ENCODE assay signal across 19 mouse cellular contexts in genomic region chr14:71329862-71330630, GRCm38 (mm10).
A peak's percentile ranks its signal among the peaks of the same experiment; 100 is the strongest.
DNase-seq lines count a peak whose midpoint lies in the region; ATAC-seq and TF ChIP-seq lines count a peak whose summit lies in the region.
"Had no signal": no experiment of that assay in that cellular context is flagged by ENCODE, and none has a peak within 500 bp of the region (broad histone marks: within the 10 kb centered on the region; RNA-seq: fewer than 3 reads in every experiment).

No protein-coding gene starts in this region.

- no peak for TF ChIP-seq CTCF in kidney, postnatal 0 days (IDR thresholded peaks at IDR 0.05; ENCODE audit: low read depth)

- peak; percentile 18 for DNase-seq in adrenal gland, adult 2 months
- DNase-seq in adrenal gland, postnatal 4 days (ENCODE audit: low spot score in 2 of 2) = no peak
- peak; percentile 22 for DNase-seq in kidney, postnatal 0 days (ENCODE audit: low spot score)
- DNase-seq in kidney, postnatal 10 days = no peak
- DNase-seq in 3134 (ENCODE audit: extremely low read depth, insufficient read length, low spot score) = peak; percentile 6
- DNase-seq in fat pad, adult 2 months (ENCODE audit: extremely low read depth, low read depth, low spot score) = peak; percentile 4
- no peak for DNase-seq in cerebellum, adult 9-10 months
- DNase-seq in gastrocnemius, adult 8-10 months (ENCODE audit: low spot score in 2 of 2) = no peak
- DNase-seq: cerebellum, adult 9-11 months; kidney, adult 2 months; kidney, postnatal 4 days; layer of hippocampus, postnatal 36 days; lung, adult 2 months; retina, postnatal 1 day had no signal

- H3K27ac ChIP-seq in kidney, postnatal 0 days = no peak overlapping the region
- H3K27ac ChIP-seq: forebrain, embryonic 10.5 days; heart, adult 2 months; hindbrain, postnatal 0 days; macrophage; stomach, postnatal 0 days had no signal

- no peak overlapping the region for H3K4me2 ChIP-seq in kidney, postnatal 0 days (ENCODE audit: low read length)

- H3K9me3 ChIP-seq in kidney, postnatal 0 days (replicated peaks; ENCODE audit: low read length) = no peaks in the 10 kb centered on the region
- H3K9me3 ChIP-seq: forebrain, embryonic 10.5 days had no signal

- H3K27me3 ChIP-seq in kidney, postnatal 0 days (ENCODE audit: insufficient read depth, low read length) = no peaks in the 10 kb centered on the region

- ATAC-seq in kidney, postnatal 0 days (replicated peaks; ENCODE audit: low FRiP score, low read depth) = no peak
- ATAC-seq: hindbrain, postnatal 0 days had no signal

- no peak overlapping the region for H3K9ac ChIP-seq in kidney, postnatal 0 days (ENCODE audit: low read depth, low read length)

- 51% methylated on average over 5 of the region's 5 CpGs for WGBS in kidney, postnatal 0 days

- H3K4me1 ChIP-seq in kidney, postnatal 0 days (replicated peaks; ENCODE audit: insufficient read depth, low read length) = no peaks in the 10 kb centered on the region
- H3K4me1 ChIP-seq: forebrain, embryonic 10.5 days had no signal

- no peak overlapping the region for H3K4me3 ChIP-seq in kidney, postnatal 0 days (replicated peaks; ENCODE audit: low read depth, low read length)
- H3K4me3 ChIP-seq: forebrain, embryonic 10.5 days; heart, adult 2 months had no signal

- H3K36me3 ChIP-seq in kidney, postnatal 0 days (ENCODE audit: insufficient read depth, low read length) = no peaks in the 10 kb centered on the region
- H3K36me3 ChIP-seq: forebrain, embryonic 10.5 days had no signal

Comparison
In these comparisons a context has a peak if more than half of its experiments do, and no peak if none do; other contexts are left out.
1. DNase-seq: peak in adrenal gland, adult 2 months (single experiment), kidney, postnatal 0 days (single experiment), 3134 (single experiment) and fat pad, adult 2 months (single experiment); none in adrenal gland, postnatal 4 days (0 of 2), kidney, postnatal 10 days (single experiment), cerebellum, adult 9-10 months (single experiment) and gastrocnemius, adult 8-10 months (0 of 2).